Mouse (Mus musculus) ES-Bruce4 (cell line): Measurements from ENCODE around the gene Prss2.

Experiments used
- CTCF ChIP-seq: IDR thresholded peaks from one replicate; pipeline ENCODE4 v1.8.1; 2011; ENCODE audit warnings: low read depth, low read length
- EP300 ChIP-seq: IDR thresholded peaks from 2 replicates; pipeline ENCODE4 v1.6.1; 2011; ENCODE audit warnings: low read depth, low read length; ENCODE audit not compliant: insufficient read depth
- POLR2A ChIP-seq: IDR thresholded peaks from one replicate; pipeline ENCODE4 v1.8.1; 2011; ENCODE audit warnings: low read length; ENCODE audit not compliant: insufficient read depth

DNA sequence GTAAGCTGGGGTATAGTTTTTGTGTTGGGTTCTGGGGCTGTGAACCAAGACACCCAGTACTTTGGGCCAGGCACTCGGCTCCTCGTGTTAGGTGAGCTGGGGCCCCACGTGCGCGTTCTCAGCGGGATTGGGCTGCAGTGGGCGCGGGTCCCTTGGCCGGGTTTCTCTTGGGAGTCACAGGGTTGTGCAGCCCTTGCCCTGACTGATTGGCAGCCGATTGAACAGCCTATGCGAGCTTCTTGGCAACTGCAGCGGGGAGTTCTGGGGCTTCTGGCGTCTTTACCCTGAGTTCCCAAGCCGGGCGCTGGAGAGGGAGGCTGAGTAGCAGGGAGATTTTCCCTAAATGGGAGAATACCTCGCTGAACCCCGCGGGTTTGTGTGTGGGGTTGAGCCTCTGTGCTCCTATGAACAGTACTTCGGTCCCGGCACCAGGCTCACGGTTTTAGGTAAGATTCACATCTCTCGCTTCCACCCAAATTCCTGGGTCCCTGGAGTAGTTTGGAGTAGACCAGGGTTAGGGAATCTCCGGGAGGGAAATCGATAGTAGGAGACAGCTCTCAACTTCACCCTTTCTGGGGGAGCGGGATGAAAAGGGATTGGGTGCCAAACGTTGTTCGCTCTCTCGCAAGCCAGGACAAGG lies 21.9 kb downstream of the Prss2 start:
- TF ChIP-seq POLR2A = no peak
- TF ChIP-seq EP300 = no peak
- no peak for TF ChIP-seq CTCF
